Mouse (Mus musculus) limb, embryonic 15.5 days (tissue): Measurements from ENCODE around the gene Plcl2. TPM values are rescaled to one million over a fixed set of nuclear protein-coding genes. Genes with fewer than 3 reads are reported as not detected.

Experiments used
- ATAC-seq: fragments of 200-750 bp; cut with Nextera tagmentation; 2 replicates; pipeline ENCODE4 v1.8.0; 2017; ENCODE audit warnings: low read depth, moderate TSS enrichment; ENCODE audit not compliant: insufficient number of reproducible peaks, low FRiP score, low TSS enrichment
- H3K27ac ChIP-seq: fragments of 300-500 bp; sonication (generic); 2 replicates; pipeline ENCODE4 v1.5.1; 2015; ENCODE audit warnings: moderate library complexity, mild to moderate bottlenecking, inconsistent platforms
- H3K27me3 ChIP-seq: fragments of 300-500 bp; sonication (generic); 2 replicates; pipeline ENCODE4 v1.6.1; 2015; ENCODE audit warnings: inconsistent platforms
- H3K36me3 ChIP-seq: fragments of 300-500 bp; sonication (generic); 2 replicates; pipeline ENCODE4 v1.6.1; 2015; ENCODE audit warnings: inconsistent platforms
- H3K4me1 ChIP-seq: fragments of 300-500 bp; sonication (generic); 2 replicates; pipeline ENCODE4 v1.6.1; 2015; ENCODE audit warnings: inconsistent platforms
- H3K4me2 ChIP-seq: fragments of 300-500 bp; sonication (generic); 2 replicates; pipeline ENCODE4 v1.6.1; 2015; ENCODE audit warnings: mild to moderate bottlenecking, inconsistent platforms
- H3K4me3 ChIP-seq: fragments of 300-500 bp; sonication (generic); 2 replicates; pipeline ENCODE4 v1.5.1; 2015; ENCODE audit warnings: mild to moderate bottlenecking, inconsistent platforms
- H3K9ac ChIP-seq: fragments of 300-500 bp; sonication (generic); 2 replicates; pipeline ENCODE4 v1.6.1; 2015; ENCODE audit warnings: inconsistent platforms
- H3K9me3 ChIP-seq: fragments of 300-500 bp; sonication (generic); 2 replicates; pipeline ENCODE4 v1.6.1; 2016; ENCODE audit warnings: inconsistent platforms
- WGBS: fragments of 180-500 bp; shearing (Covaris S2); methylation state at CpG from one replicate; pipeline ENCODE4 v1.1.7; 2015; 5-methylcytosine and 5-hydroxymethylcytosine counted together
- polyA plus RNA-seq: library from polyadenylated mRNA; unstranded; fragments of >200 nt; fragmentation: Nextera tagmentation; extraction: Ambion mirVana; gene quantifications from 2 replicates; pipeline ENCODE4 v1.2.1, GENCODE M21; 2015

Plcl2 gene
- polyA plus RNA-seq, 1 experiment from 2014 or later, result 3.1 TPM

DNA sequence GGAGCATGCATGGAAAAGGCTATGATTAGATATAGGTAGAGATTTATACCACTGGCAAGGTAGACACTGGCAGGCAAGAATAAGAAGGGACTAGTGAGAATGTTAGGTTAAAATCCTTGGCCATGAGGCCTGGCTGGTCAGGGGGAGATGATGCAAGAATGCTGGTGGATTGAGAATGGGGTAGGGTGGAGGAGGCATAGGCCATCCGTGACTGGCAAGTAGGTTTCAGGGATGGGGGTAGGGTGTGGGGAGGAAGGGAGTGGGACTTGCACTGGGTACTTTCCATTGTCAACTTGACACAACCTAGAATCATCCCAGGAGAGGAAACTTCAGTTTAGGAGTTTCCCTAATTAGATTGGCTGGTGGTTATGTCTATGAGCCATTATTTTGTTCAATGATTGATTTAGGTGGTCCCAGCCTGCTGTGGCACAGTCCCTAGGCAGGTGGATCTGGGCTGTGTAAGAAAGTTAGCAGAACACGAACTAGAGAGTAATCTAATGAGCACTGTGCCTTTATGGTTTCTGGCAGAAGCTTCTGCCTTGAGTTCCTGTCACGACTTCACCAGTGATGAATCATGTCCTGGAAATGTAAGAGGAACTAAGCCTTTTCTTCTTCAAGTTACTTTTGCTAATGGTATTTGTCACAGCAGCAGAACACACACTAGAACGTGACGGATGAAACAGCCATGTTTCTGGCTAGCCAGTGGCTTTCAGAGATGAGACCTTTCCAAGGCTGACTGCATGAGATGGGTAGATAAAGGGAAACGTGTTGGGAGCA is 4.9 kb upstream of the Plcl2 start:
- H3K27me3 ChIP-seq, result no peaks in the 10 kb centered on the region; the same call in 1 of the 2 replicates
- H3K4me2 ChIP-seq, result no peak overlapping the region
- ATAC-seq, result no peak
- H3K4me3 ChIP-seq, result no peak overlapping the region
- no peak overlapping the region for H3K27ac ChIP-seq
- H3K9ac ChIP-seq, result no peak overlapping the region
- no peaks in the 10 kb centered on the region for H3K9me3 ChIP-seq
- no peaks in the 10 kb centered on the region for H3K36me3 ChIP-seq
- 72% methylated on average over 6 of the region's 6 CpGs for WGBS
- H3K4me1 ChIP-seq, result peaks cover 14% of the 10 kb centered on the region

DNA sequence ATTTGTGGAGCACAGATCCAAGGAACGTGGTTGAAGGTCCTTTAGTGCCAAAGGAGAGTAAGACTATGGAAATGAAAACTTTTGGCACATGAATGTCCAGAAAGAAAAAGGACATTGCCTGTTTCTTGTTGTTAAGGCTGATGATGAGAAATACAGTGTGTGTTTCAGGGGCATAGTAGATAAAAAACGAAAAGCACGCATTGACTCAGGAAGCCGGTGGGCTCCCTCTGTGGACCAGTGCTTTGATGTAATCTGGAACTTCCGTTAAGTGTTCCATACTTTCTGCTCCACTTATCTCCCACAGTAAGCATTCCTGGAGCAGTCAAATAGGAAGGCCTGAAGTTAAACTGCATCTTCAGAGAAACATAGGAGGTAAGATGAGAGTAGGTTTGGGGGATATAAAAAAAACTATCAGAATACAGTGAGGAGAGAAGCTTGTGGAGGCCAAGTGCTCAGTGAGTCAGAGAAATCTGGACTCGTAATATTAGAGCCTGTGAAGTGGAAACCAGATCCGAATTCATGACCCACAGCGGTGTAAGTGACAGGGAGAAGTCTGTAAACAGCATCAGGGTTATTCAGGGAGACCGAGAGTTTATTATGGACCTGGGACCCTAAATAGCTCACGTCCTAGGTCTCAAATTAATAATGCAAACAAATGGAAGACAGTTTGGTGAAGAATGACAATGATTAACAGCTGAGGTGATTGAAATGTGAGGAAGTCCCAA is 3.1 kb upstream of the Plcl2 start:
- Histone ChIP-seq H3K27ac (no peak overlapping the region), H3K4me2 (no peak overlapping the region), H3K9me3 (no peaks in the 10 kb centered on the region), H3K36me3 (no peaks in the 10 kb centered on the region), H3K4me1 (peaks cover 21% of the 10 kb centered on the region), H3K27me3 (no peaks in the 10 kb centered on the region; the same call in 1 of the 2 replicates), H3K9ac (no peak overlapping the region), H3K4me3 (no peak overlapping the region)
- no peak for ATAC-seq
- WGBS, result 49% methylated on average over 10 of the region's 10 CpGs

DNA sequence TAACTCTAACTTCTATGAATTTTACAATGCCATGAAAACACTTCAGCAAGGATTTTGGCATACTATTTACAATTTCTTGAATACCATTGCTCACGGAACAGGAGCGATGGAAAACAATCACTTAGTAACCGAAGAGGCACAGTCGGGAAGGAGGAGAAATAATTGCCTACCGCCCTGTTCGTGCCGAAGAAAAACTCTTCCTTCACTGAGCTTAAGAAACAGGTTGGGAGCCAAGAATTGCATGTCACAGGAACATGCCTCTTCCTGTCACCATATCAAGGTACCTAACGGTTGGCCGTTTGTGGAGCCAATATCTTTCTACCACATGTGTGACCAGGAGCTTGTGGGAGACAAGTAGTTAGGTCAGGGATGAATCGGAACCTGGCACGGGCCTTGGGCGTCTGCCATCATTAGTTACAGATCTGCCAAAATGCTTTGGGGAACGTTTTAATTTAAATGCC is 2.3 kb upstream of the Plcl2 start:
- Histone ChIP-seq H3K4me2 (no peak overlapping the region), H3K4me1 (peaks cover 21% of the 10 kb centered on the region), H3K27me3 (no peaks in the 10 kb centered on the region; the same call in 1 of the 2 replicates), H3K9ac (no peak overlapping the region), H3K27ac (no peak overlapping the region), H3K36me3 (no peaks in the 10 kb centered on the region), H3K9me3 (no peaks in the 10 kb centered on the region), H3K4me3 (no peak overlapping the region)
- WGBS, result 48% methylated on average over 13 of the region's 13 CpGs
- no peak for ATAC-seq

DNA sequence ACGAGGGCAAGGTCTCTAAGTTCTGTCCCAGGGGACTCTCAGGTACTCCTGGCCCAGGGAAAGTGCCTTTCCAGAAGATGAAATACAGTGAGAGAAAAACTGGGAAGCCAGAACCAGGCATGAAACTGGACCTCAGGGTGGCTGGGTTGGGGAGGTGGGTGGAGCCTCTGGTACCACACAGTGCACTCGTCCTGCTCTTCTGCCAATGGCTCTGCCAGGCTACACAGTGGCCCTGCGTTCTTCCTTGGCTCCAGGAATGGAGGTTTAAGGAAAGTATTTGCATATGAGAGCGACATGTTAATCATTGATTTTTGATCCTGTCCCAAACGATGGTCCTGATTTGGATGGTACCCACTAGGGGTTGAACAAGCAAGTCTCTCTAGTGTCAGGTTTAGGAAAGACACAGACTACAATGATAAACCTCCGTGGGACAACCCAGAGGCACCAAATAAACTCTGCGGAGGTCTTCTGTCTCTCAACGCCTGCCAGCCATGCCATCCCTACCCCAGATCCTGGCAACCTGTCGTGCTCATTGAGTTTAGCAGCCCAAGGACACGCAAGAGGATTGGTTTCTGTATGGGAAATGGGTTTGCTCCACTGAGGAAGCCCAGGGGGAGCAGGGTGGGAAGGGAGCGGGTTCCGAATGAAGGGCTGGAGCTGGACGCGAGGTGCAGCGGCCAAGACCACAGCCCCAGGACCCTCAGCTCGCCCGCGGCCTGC is 988 bp upstream of the Plcl2 start:
- no peaks in the 10 kb centered on the region for H3K9me3 ChIP-seq
- peak overlapping the region; percentile 86 for H3K4me2 ChIP-seq
- H3K9ac ChIP-seq, result peak overlapping the region; percentile 85; the same call in 1 of the 2 replicates
- H3K4me3 ChIP-seq, result peak overlapping the region; percentile 83
- H3K4me1 ChIP-seq, result peaks cover 21% of the 10 kb centered on the region
- no peaks in the 10 kb centered on the region; the same call in 1 of the 2 replicates for H3K27me3 ChIP-seq
- WGBS, result 13% methylated on average over 18 of the region's 18 CpGs
- no peak overlapping the region for H3K27ac ChIP-seq
- 0 out of 2 replicates have a peak, but pooled peaks have one; percentile 8 for ATAC-seq
- no peaks in the 10 kb centered on the region for H3K36me3 ChIP-seq

DNA sequence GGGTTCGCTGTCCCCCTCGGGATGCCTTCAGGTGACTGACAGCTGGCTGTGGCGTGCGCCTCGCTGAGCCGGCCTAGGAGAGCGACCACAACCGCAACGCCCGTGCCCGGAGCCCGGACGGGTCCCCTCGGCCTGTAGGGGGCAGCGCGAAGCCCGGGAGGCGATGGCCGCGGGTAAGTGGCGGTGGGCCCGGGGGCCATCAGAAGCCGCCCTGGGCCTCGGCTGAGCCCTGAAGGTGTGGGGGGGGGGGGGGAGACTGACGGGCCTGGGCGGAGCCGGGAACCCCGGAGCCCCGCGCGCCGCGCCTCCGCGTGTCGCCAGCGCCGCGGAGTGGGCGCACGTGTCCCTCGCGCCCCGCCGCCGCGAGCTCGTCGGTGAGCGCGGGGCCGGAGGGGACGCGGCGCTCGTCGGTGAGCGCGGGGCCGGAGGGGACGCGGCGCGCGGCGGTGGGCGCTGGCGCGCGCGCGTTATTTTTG is 390 bp upstream of the Plcl2 start:
- peaks cover 21% of the 10 kb centered on the region for H3K4me1 ChIP-seq
- H3K4me3 ChIP-seq, result peak overlapping the region; percentile 83
- no peaks in the 10 kb centered on the region; the same call in 1 of the 2 replicates for H3K27me3 ChIP-seq
- H3K27ac ChIP-seq, result peak overlapping the region; percentile 84
- H3K9ac ChIP-seq, result peak overlapping the region; percentile 85
- no peaks in the 10 kb centered on the region for H3K36me3 ChIP-seq
- no peaks in the 10 kb centered on the region for H3K9me3 ChIP-seq
- ATAC-seq, result peak; percentile 59
- WGBS, result under 1% methylated on average over 72 of the region's 72 CpGs
- peak overlapping the region; percentile 86 for H3K4me2 ChIP-seq

DNA sequence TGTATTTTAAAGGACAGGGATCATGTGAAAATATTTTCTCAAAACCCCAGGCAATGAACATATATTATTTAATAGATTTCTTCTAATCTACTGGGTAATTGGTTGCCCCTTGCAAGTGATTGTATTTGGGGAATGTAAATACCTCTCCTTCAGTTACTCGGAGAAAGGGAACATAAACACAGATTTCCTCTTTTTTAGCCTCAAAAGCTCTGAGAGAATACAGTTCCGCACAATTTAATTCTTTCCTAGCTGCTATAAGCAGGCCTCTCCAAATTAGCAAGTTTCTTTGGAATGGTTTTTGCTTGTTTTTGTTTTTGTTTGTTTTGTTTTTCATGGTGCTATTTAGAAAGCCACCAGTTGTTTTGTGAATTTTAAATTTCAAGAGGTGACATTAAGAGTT is 1.1 kb downstream of the Plcl2 start:
- Histone ChIP-seq H3K4me2 (peak overlapping the region; percentile 86), H3K9me3 (no peaks in the 10 kb centered on the region), H3K27me3 (no peaks in the 10 kb centered on the region), H3K4me3 (peak overlapping the region; percentile 83), H3K27ac (no peak overlapping the region), H3K9ac (peak overlapping the region; percentile 85; the same call in 1 of the 2 replicates), H3K4me1 (peaks cover 21% of the 10 kb centered on the region), H3K36me3 (no peaks in the 10 kb centered on the region)
- 50% methylated on average over 2 of the region's 2 CpGs for WGBS
- no peak for ATAC-seq

DNA sequence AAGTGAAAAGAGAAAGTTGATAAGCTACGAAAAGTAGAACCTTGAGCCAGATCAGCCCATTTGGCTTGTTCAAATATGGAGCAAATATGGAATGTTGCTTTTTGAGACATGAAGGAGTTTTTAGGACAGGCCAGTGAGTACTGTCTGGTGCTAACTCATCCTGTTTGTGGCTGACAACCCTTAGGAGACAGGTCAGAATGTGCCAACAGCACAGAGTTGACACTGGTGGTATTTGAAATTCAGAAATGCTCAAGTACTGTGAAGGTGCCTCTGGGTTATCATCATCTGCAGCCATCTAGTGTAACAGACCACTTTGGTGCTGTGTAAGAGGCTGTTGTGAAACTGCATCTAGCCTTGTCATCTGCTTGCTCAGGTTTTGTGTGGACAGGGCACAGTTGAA is 1.5 kb downstream of the Plcl2 start:
- 85% methylated on average over 1 of the region's 1 CpGs for WGBS
- Histone ChIP-seq H3K4me1 (peaks cover 21% of the 10 kb centered on the region), H3K4me3 (peak overlapping the region; percentile 83), H3K4me2 (peak overlapping the region; percentile 86; the same call in 1 of the 2 replicates), H3K27me3 (no peaks in the 10 kb centered on the region), H3K27ac (no peak overlapping the region), H3K9me3 (no peaks in the 10 kb centered on the region), H3K9ac (no peak overlapping the region), H3K36me3 (no peaks in the 10 kb centered on the region)
- ATAC-seq, result no peak

DNA sequence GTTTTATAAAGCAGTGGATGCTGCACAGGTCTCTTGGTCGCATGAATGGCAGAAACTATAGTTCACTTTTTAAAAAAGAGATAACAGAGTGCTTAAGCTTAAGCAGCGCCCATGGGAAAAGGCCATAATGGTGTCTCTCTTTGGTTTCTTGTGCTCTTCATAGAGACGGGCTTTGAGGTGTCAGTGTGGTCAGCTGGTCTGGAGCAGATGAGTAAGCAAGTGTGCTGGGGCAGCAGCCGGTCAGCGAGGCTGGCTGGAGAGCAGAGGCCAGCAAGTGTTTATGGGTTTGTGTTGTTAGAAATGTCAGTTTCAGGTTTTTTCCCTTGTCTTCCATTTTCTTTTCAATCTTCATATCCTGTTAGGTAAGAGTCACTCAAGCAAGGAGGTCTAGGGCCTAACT is 3.0 kb downstream of the Plcl2 start:
- 80% methylated on average over 5 of the region's 5 CpGs for WGBS
- no peak for ATAC-seq

DNA sequence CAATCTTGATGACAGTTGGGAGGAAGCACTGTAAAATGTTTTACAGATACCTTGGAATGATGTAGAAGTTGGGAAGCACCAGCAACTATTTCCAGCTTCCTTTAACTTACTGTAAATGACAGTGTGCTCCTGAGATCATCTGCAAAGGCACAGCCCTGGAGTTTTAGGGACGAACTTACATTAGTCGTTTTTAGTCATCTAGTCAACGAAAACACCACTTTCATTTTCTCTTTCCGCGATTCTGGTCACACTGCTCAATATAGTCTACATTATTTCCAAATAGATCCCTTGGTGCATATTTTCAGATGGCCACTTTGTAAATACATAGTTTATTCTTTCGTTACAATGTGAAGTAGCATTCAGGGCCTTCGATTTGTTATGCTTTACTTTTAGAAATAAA is 3.6 kb downstream of the Plcl2 start:
- Histone ChIP-seq H3K4me3 (no peak overlapping the region), H3K27me3 (no peaks in the 10 kb centered on the region), H3K4me1 (peaks cover 15% of the 10 kb centered on the region), H3K4me2 (no peak overlapping the region), H3K9ac (no peak overlapping the region), H3K36me3 (no peaks in the 10 kb centered on the region), H3K27ac (no peak overlapping the region), H3K9me3 (no peaks in the 10 kb centered on the region)
- no peak for ATAC-seq
- 88% methylated on average over 7 of the region's 7 CpGs for WGBS

More for the DNA sequence above, 3.0 kb downstream of the Plcl2 start:
- no peak overlapping the region for H3K4me2 ChIP-seq
- no peak overlapping the region for H3K4me3 ChIP-seq
- H3K9me3 ChIP-seq, result no peaks in the 10 kb centered on the region
- no peak overlapping the region for H3K27ac ChIP-seq
- no peaks in the 10 kb centered on the region for H3K36me3 ChIP-seq
- H3K4me1 ChIP-seq, result peaks cover 15% of the 10 kb centered on the region
- H3K9ac ChIP-seq, result no peak overlapping the region
- no peaks in the 10 kb centered on the region for H3K27me3 ChIP-seq

DNA sequence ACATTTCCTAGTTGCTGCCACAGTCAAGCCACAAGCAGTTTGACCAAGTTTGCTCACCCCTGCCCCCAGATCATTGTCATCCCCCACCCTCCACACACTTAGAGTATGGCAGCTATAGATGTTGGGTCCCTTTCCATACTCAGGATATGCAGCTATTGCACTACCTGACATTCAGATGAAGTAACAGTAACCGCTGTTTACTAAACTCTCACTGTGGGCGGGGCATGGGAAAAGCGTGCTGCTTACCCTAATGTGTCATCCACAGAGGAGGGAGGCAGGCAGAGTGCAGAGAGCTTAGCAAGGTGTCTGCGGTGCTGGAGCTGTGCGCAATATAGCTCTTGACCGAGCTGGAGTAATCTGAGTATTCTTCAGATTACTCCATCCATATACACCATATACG is 4.2 kb downstream of the Plcl2 start:
- H3K4me1 ChIP-seq, result peaks cover 10% of the 10 kb centered on the region
- no peaks in the 10 kb centered on the region for H3K9me3 ChIP-seq
- no peak for ATAC-seq
- 95% methylated on average over 7 of the region's 7 CpGs for WGBS
- H3K4me2 ChIP-seq, result no peak overlapping the region
- H3K36me3 ChIP-seq, result no peaks in the 10 kb centered on the region
- no peaks in the 10 kb centered on the region for H3K27me3 ChIP-seq
- H3K4me3 ChIP-seq, result no peak overlapping the region
- H3K27ac ChIP-seq, result no peak overlapping the region
- H3K9ac ChIP-seq, result no peak overlapping the region

DNA sequence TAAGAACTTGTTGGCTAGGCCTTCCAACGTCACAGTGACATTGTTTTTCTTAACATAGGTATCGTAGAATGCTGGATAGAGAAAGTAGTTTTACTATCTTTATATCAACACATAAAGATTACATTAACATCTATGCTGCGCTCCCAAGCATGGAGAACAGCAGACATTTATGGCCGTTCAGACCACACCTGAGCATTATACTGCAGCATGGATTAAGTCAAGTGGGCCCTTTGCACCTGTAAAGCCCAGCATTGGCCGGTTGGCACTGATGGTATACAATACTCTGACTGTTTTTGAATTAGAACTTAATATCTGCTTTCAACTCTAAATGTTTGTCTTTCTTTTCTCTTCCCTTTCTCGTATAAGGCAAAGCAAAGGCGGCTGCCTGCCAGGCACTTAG is 4.8 kb downstream of the Plcl2 start:
- no peaks in the 10 kb centered on the region for H3K36me3 ChIP-seq
- WGBS, result 81% methylated on average over 7 of the region's 7 CpGs
- ATAC-seq, result no peak
- H3K4me3 ChIP-seq, result no peak overlapping the region
- H3K9ac ChIP-seq, result no peak overlapping the region
- H3K9me3 ChIP-seq, result no peaks in the 10 kb centered on the region
- H3K27ac ChIP-seq, result no peak overlapping the region
- no peak overlapping the region for H3K4me2 ChIP-seq
- H3K4me1 ChIP-seq, result peaks cover 7% of the 10 kb centered on the region; the same call in 1 of the 2 replicates
- no peaks in the 10 kb centered on the region for H3K27me3 ChIP-seq
